Comparison of ENCODE assay signal across 9 mouse cellular contexts in the genomic region with DNA sequence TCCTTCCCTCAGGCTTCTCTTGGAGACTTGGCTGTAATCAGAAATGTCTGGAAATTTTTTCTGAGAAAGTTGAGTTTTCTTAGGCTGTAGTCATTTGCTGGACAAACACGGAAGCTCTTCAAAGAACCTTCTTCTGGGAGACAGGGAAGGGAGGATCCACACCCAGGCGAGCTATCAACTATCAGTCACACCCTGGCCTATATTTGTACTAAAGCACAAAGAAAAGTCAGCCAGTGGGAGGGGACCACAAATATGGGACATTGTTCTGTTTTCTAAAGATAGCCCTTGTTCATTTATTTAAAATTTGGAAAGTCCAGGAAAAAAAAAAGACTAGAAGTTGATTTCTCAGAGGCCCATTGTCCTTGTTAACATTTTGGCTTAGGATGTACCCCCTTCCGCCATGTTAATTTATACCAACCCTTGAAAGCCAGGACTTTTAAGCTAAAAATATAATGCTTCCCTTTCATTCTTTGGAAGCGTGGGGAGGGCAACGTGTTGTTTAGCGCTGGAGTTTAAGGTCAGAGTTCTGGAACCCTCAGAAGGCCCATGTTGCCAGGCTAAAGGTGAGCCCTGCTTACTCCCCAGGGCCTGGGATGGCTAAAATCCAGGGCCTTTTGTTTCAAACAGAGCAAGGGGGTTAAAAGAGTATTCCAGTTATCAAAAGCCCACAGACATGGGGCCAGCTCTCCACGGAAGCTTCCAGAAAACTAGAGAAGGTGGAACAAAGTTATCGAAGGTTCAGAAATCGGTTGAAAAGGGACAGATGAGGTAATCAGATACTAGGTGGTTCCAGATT.
DNase-seq lines count a peak whose midpoint lies in the region; ATAC-seq and TF ChIP-seq lines count a peak whose summit lies in the region.
"Had no signal": no experiment of that assay in that cellular context is flagged by ENCODE, and none has a peak within 500 bp of the region (broad histone marks: within the 10 kb centered on the region; RNA-seq: fewer than 3 reads in every experiment).

No protein-coding gene starts in this region.

- H3K4me2 ChIP-seq in lung, embryonic 15.5 days = peak overlapping the region; percentile 46; the same call in 1 of the 2 replicates

- H3K4me1 ChIP-seq in lung, embryonic 15.5 days = peaks cover 10% of the 10 kb centered on the region; the same call in 1 of the 2 replicates
- H3K4me1 ChIP-seq in heart, adult 2 months (ENCODE audit: control insufficient read depth, insufficient read depth, low read length) = peaks cover 10% of the 10 kb centered on the region
- H3K4me1 ChIP-seq in small intestine, adult 2 months (ENCODE audit: control insufficient read depth, insufficient read depth, insufficient read length, low read length) = peaks cover 31% of the 10 kb centered on the region; the same call in 1 of the 2 replicates

- no peak overlapping the region for H3K9ac ChIP-seq in lung, embryonic 15.5 days
- H3K9ac ChIP-seq in heart, adult 2 months (ENCODE audit: low read depth, low read length) = no peak overlapping the region

- intact Hi-C loops in heart, adult 2 months (cut with DNase I) = no loop called here

- no peaks in the 10 kb centered on the region for H3K27me3 ChIP-seq in lung, embryonic 15.5 days
- no peaks in the 10 kb centered on the region for H3K27me3 ChIP-seq in heart, adult 2 months (ENCODE audit: control insufficient read depth, insufficient read depth, low read length)
- no peaks in the 10 kb centered on the region for H3K27me3 ChIP-seq in small intestine, adult 2 months (ENCODE audit: control insufficient read depth, insufficient read depth, low read length)
- H3K27me3 ChIP-seq: Patski had no signal

- no peaks in the 10 kb centered on the region for H3K9me3 ChIP-seq in lung, embryonic 15.5 days

- no peaks in the 10 kb centered on the region for H3K79me2 ChIP-seq in heart, adult 2 months (replicated peaks; ENCODE audit: control insufficient read depth, insufficient read depth, low read length)

- TF ChIP-seq POLR2A in heart, adult 2 months (IDR thresholded peaks at IDR 0.05; ENCODE audit: insufficient read depth, low read depth, low read length) = no peak
- TF ChIP-seq POLR2A in small intestine, adult 2 months (IDR thresholded peaks at IDR 0.05; ENCODE audit: low read depth, low read length) = no peak

- TF ChIP-seq EP300 in heart, adult 2 months (IDR thresholded peaks at IDR 0.05; ENCODE audit: insufficient read depth, low read depth, low read length) = 0 out of 2 replicates have a peak, but pooled peaks have one; percentile 4

- H3K4me3 ChIP-seq in lung, embryonic 15.5 days = no peak overlapping the region
- H3K4me3 ChIP-seq in heart, adult 2 months = peak overlapping the region; percentile 7; the same call in 1 of the 2 replicates
- H3K4me3 ChIP-seq in small intestine, adult 2 months (ENCODE audit: low read depth, low read length) = no peak overlapping the region

- no peaks in the 10 kb centered on the region for H3K36me3 ChIP-seq in lung, embryonic 15.5 days
- H3K36me3 ChIP-seq in heart, adult 2 months (ENCODE audit: control insufficient read depth, insufficient read depth, low read length) = no peaks in the 10 kb centered on the region
- H3K36me3 ChIP-seq in small intestine, adult 2 months (ENCODE audit: control insufficient read depth, insufficient read depth, low read length) = no peaks in the 10 kb centered on the region

- DNase-seq in lung, postnatal 14 days = no peak
- peak; percentile 57 to 62 for DNase-seq in heart, adult 2 months
- peak; percentile 67 for DNase-seq in kidney, adult 9 months
- no peak for DNase-seq in layer of hippocampus, adult 8-10 months (ENCODE audit: low spot score in 2 of 2)
- no peak for DNase-seq in frontal cortex, adult 2 months (ENCODE audit: extremely low spot score in 1 of 2, low spot score in 1 of 2)

- WGBS in lung, embryonic 15.5 days = 77% methylated on average over 9 of the region's 9 CpGs
- WGBS in heart, adult 2 months = 46% methylated on average over 9 of the region's 9 CpGs
- WGBS in small intestine, adult 2 months = 64% methylated on average over 9 of the region's 9 CpGs

- H3K27ac ChIP-seq in lung, embryonic 15.5 days = 0 out of 2 replicates have a peak overlapping the region, but pooled peaks have one; percentile 15
- H3K27ac ChIP-seq in heart, adult 2 months = peak overlapping the region; percentile 77
- peak overlapping the region; percentile 89 for H3K27ac ChIP-seq in small intestine, adult 2 months (ENCODE audit: insufficient read depth, low read depth, low read length)

- no peak for ATAC-seq in lung, embryonic 15.5 days (ENCODE audit: borderline replicate concordance, extremely low read depth, low FRiP score, low TSS enrichment)
- no peak for ATAC-seq in erythroid progenitor cell, adult 5-6 weeks (replicated peaks; ENCODE audit: low FRiP score, poor library complexity, severe bottlenecking)
- ATAC-seq: Patski had no signal

- no peak for TF ChIP-seq CTCF in heart, adult 2 months (IDR thresholded peaks at IDR 0.05)
- no peak for TF ChIP-seq CTCF in small intestine, adult 2 months (IDR thresholded peaks at IDR 0.05; ENCODE audit: extremely low read depth, insufficient read length, insufficient replicate concordance, low read depth, low read length)

Comparison
In these comparisons a context has a peak if more than half of its experiments do, and no peak if none do; other contexts are left out.
1. H3K27ac ChIP-seq: peak in every context shown above with its lines; median percentile 89 in small intestine, adult 2 months; 77 in heart, adult 2 months; 15 in lung, embryonic 15.5 days.
2. DNase-seq: peak in heart, adult 2 months (2 of 2) and kidney, adult 9 months (single experiment); none in lung, postnatal 14 days (single experiment), layer of hippocampus, adult 8-10 months (0 of 2) and frontal cortex, adult 2 months (0 of 2).